8 mouse cellular contexts compared by ENCODE assay signal in genomic region chr2:130283854-130284654, GRCm38 (mm10). TPM values are rescaled to one million over a fixed set of nuclear protein-coding genes. Genes with fewer than 3 reads are reported as not detected.
DNase-seq lines count a peak whose midpoint lies in the region; ATAC-seq and TF ChIP-seq lines count a peak whose summit lies in the region.

Gene Idh3b (minus strand): TSS chr2:130284547.

- H3K4me2 ChIP-seq in heart, embryonic 13.5 days, result peak within 1 kb of the TSS; percentile 91
- H3K4me2 ChIP-seq in kidney, postnatal 0 days (ENCODE audit: low read length), result peak within 1 kb of the TSS; percentile 87

- H3K79me2 ChIP-seq in liver, adult 2 months (ENCODE audit: control insufficient read depth, insufficient read depth, low read length), result peaks cover 11% of the 10 kb centered on the region; the same call in 1 of the 2 replicates

- H3K4me1 ChIP-seq in brown adipose tissue, adult 24 weeks (ENCODE audit: control insufficient read depth, insufficient read depth, insufficient read length, low read length), result no peaks in the 10 kb centered on the region
- H3K4me1 ChIP-seq in heart, embryonic 13.5 days, result peaks cover 20% of the 10 kb centered on the region
- H3K4me1 ChIP-seq in kidney, postnatal 0 days (replicated peaks; ENCODE audit: insufficient read depth, low read length), result peaks cover 8% of the 10 kb centered on the region; the same call in 1 of the 2 replicates
- peaks cover 5% of the 10 kb centered on the region for H3K4me1 ChIP-seq in liver, adult 2 months (ENCODE audit: control insufficient read depth, insufficient read depth, low read length)

- WGBS in heart, embryonic 13.5 days, result under 1% methylated on average over 51 of the region's 51 CpGs
- under 1% methylated on average over 51 of the region's 51 CpGs for WGBS in kidney, postnatal 0 days
- 1% methylated on average over 51 of the region's 51 CpGs for WGBS in liver, adult 2 months

- H3K27ac ChIP-seq in brown adipose tissue, adult 24 weeks (replicated peaks; ENCODE audit: low read depth, low read length), result peak within 1 kb of the TSS; percentile 98
- H3K27ac ChIP-seq in heart, embryonic 13.5 days (replicated peaks), result peak within 1 kb of the TSS; percentile 87
- H3K27ac ChIP-seq in kidney, postnatal 0 days, result peak within 1 kb of the TSS; percentile 88
- peak within 1 kb of the TSS; percentile 80 for H3K27ac ChIP-seq in liver, adult 2 months (replicated peaks; ENCODE audit: insufficient read depth, low read depth, low read length)

- H3K9ac ChIP-seq in heart, embryonic 13.5 days, result peak within 1 kb of the TSS; percentile 97
- peak within 1 kb of the TSS; percentile 90 for H3K9ac ChIP-seq in kidney, postnatal 0 days (ENCODE audit: low read depth, low read length)
- H3K9ac ChIP-seq in liver, adult 2 months (ENCODE audit: low read depth, low read length), result peak within 1 kb of the TSS; percentile 91

- no peak for TF ChIP-seq CTCF in kidney, postnatal 0 days (IDR thresholded peaks at IDR 0.05; ENCODE audit: low read depth)
- no peak for TF ChIP-seq CTCF in liver, adult 2 months (IDR thresholded peaks at IDR 0.05; ENCODE audit: low read depth, low read length)

- H3K9me3 ChIP-seq in heart, embryonic 13.5 days, result no peaks in the 10 kb centered on the region
- no peaks in the 10 kb centered on the region for H3K9me3 ChIP-seq in kidney, postnatal 0 days (replicated peaks; ENCODE audit: low read length)

- peaks cover 39% of the 10 kb centered on the region for H3K36me3 ChIP-seq in heart, embryonic 13.5 days
- peaks cover 25% of the 10 kb centered on the region for H3K36me3 ChIP-seq in kidney, postnatal 0 days (ENCODE audit: insufficient read depth, low read length)
- H3K36me3 ChIP-seq in liver, adult 2 months (ENCODE audit: control insufficient read depth, insufficient read depth, low read length), result peaks cover 16% of the 10 kb centered on the region; the same call in 1 of the 2 replicates

- peak; percentile 68 for TF ChIP-seq POLR2A in liver, adult 2 months (IDR thresholded peaks at IDR 0.05; ENCODE audit: extremely low read depth, insufficient read depth, low read length)

- H3K27me3 ChIP-seq in heart, embryonic 13.5 days (replicated peaks), result no peaks in the 10 kb centered on the region
- H3K27me3 ChIP-seq in kidney, postnatal 0 days (ENCODE audit: insufficient read depth, low read length), result no peaks in the 10 kb centered on the region
- no peaks in the 10 kb centered on the region for H3K27me3 ChIP-seq in liver, adult 2 months (ENCODE audit: control insufficient read depth, insufficient read depth, low read length)

- peak; percentile 97 for ATAC-seq in erythroid progenitor cell, adult 5-6 weeks (replicated peaks; ENCODE audit: low FRiP score, poor library complexity, severe bottlenecking)
- peak; percentile 83 for ATAC-seq in heart, embryonic 13.5 days (ENCODE audit: extremely low read depth, insufficient number of reproducible peaks, low FRiP score, low TSS enrichment)
- ATAC-seq in kidney, postnatal 0 days (replicated peaks; ENCODE audit: low FRiP score, low read depth), result peak; percentile 79
- ATAC-seq in monocyte, adult 5-6 weeks (replicated peaks; ENCODE audit: insufficient number of reproducible peaks, low FRiP score, low TSS enrichment, poor library complexity, severe bottlenecking), result peak; percentile 90

- DNase-seq in CD4-positive, CD25-positive, alpha-beta regulatory T cell, adult 2 months (ENCODE audit: low read depth, low spot score), result peak; percentile 82
- DNase-seq in kidney, postnatal 0 days (ENCODE audit: low spot score), result peak; percentile 94
- peak; percentile 81 for DNase-seq in liver, adult 2 months (ENCODE audit: extremely low read depth, low read depth, low spot score)
- DNase-seq in spleen, postnatal 36 days (ENCODE audit: low spot score in 2 of 2), result peak; percentile 85 to 86

- H3K4me3 ChIP-seq in brown adipose tissue, adult 24 weeks (ENCODE audit: insufficient read depth, low read depth, low read length), result peak within 1 kb of the TSS; percentile 91
- peak within 1 kb of the TSS; percentile 98 for H3K4me3 ChIP-seq in heart, embryonic 13.5 days
- H3K4me3 ChIP-seq in kidney, postnatal 0 days (replicated peaks; ENCODE audit: low read depth, low read length), result peak within 1 kb of the TSS; percentile 85
- H3K4me3 ChIP-seq in liver, adult 2 months (ENCODE audit: insufficient read depth, low read depth, low read length), result peak within 1 kb of the TSS; percentile 83

RNA-seq across cellular contexts. Expression of gene Idh3b, which starts in this region (rescaled TPM):
- 2,344 and 2,540 TPM in 2 replicates for polyA plus RNA-seq in brown adipose tissue, adult 24 weeks (2012; ENCODE audit: insufficient read depth, insufficient read length, missing spikeins)
- total RNA-seq in erythroid progenitor cell, adult 5-6 weeks (2015; ENCODE audit: low replicate concordance), result 64.6 and 87.9 TPM in 2 replicates
- total RNA-seq in erythroid progenitor cell, adult 5-6 weeks (2017; ENCODE audit: low replicate concordance), result 21.9 and 47.5 TPM in 2 replicates
- polyA plus RNA-seq in heart, embryonic 13.5 days (2015; fragmentation: Nextera tagmentation; extraction: Ambion mirVana), result 237 and 266 TPM in 2 replicates
- polyA plus RNA-seq in kidney, postnatal 0 days (2015; fragmentation: Nextera tagmentation; extraction: Ambion mirVana), result 245 and 257 TPM in 2 replicates
- 288 and 295 TPM in 2 replicates for total RNA-seq in liver, adult 2 months (2014; rRNA removed)
- 230 and 257 TPM in 2 replicates for polyA plus RNA-seq in liver, adult 2 months (2012; rRNA removed)
- total RNA-seq in monocyte, adult 5-6 weeks (2017), result 103 to 169 TPM (median 112 TPM) in 3 replicates

Comparison
In these comparisons a context has a peak if more than half of its experiments do, and no peak if none do; other contexts are left out.
1. Peak in every context shown above with its lines: DNase-seq, ATAC-seq, H3K4me3 ChIP-seq and H3K27ac ChIP-seq.